Mouse (Mus musculus) testis, adult 2 months (tissue): ENCODE measurements around the gene Vmp1.

Experiments
- CTCF ChIP-seq: fragments of 200-500 bp; IDR thresholded peaks from 2 replicates; pipeline ENCODE4 v1.5.1; 2012; ENCODE audit warnings: low read depth, mild to moderate bottlenecking, inconsistent platforms, low read length, moderate library complexity; ENCODE audit not compliant: control insufficient read depth, insufficient read depth, insufficient replicate concordance
- POLR2A ChIP-seq: fragments of 200-500 bp; IDR thresholded peaks from 2 replicates; pipeline ENCODE4 v1.6.1; 2012; ENCODE audit warnings: low read depth, mild to moderate bottlenecking, inconsistent platforms, low read length, moderate library complexity; ENCODE audit not compliant: control insufficient read depth

- no peak for TF ChIP-seq CTCF
- no peak for TF ChIP-seq POLR2A
These were observed 47.8 kb upstream of the Vmp1 start for GRCm38 (mm10) chr11:86731443-86731842.
